Mouse (Mus musculus) left cerebral cortex, adult 2 months (tissue): ENCODE measurements around the gene Nr5a1. TPM values are rescaled to one million over a fixed set of nuclear protein-coding genes. Genes with fewer than 3 reads are reported as not detected.

ENCODE experiments used
- DNase-seq, 2 experiments: peaks; one replicate each; pipeline ENCODE4 v3.0.0; 2021 to 2022; ENCODE audit warnings: low spot score in 2 of 2, mixed read lengths in 1 of 2; ENCODE audit errors: extremely low spot score in 1 of 2
- H3K27ac ChIP-seq: fragments of 200-600 bp; 2 replicates; pipeline ENCODE4 v1.8.1; 2022
- H3K4me3 ChIP-seq: fragments of 200-600 bp; 2 replicates; pipeline ENCODE4 v1.8.1; 2022
- CTCF ChIP-seq: fragments of 200-600 bp; IDR thresholded peaks from 2 replicates; pipeline ENCODE4 v1.8.1; 2022; ENCODE audit warnings: antibody characterized with exemption, mild to moderate bottlenecking, moderate library complexity
- intact Hi-C: fragments of 180-260 bp; cut with DNase I; formaldehyde crosslinking; loops from one replicate; pipeline ENCODE4 v1.15.1; 2025
- total RNA-seq, 2 experiments: library from RNA; stranded (reverse); gene quantifications; 2 replicates each; pipeline ENCODE4 v1.2.3; 2021

Nr5a1 gene
- total RNA-seq, 2 experiments from 2014 or later, result 0.16 TPM; not detected in 1

DNA sequence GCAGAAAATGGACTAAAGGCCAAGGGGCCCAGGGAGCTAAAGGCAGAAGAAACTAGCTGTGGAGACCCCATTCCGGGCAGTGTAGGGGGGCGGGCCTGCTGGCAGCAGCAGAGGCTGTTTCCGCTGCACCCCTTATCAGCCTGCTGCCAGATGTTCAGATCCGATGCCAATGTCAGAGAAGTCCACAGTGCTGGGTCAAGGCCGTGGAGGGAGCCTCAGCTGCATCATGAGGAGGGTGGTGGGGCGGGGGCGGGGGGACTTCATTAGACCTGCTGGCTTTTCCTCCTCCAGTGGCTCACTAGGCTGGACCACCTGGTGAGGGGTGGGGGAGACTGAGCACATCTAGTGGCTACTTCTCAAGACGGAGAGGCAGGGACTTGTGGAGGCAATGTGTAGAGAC, 4.3 kb upstream of the Nr5a1 start:
- intact Hi-C loops, result no loop called here
- no peak overlapping the region for H3K4me3 ChIP-seq
- H3K27ac ChIP-seq, result no peak overlapping the region
- no peak for TF ChIP-seq CTCF
- DNase-seq, result no peak

DNA sequence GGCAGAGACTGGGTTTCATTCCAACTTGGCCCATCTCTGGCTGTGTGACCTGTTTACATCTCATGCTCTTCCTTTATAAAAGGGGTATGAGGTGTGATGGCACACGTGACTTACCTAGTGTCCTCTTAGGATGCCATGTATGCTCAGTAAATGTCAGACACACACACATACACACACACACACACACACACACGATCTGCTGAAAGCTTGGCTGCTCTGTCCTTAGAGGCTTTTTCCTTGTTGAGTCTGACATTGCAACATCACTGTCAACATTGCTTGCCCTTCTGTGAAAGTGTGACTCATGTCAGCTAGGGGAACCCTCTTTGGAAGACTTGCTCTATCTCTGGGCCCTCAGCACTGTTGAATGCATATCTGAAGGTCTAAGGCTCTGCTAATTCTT, 3.1 kb upstream of the Nr5a1 start:
- no peak for TF ChIP-seq CTCF
- intact Hi-C loops, result no loop called here
- Histone ChIP-seq H3K4me3 (no peak overlapping the region), H3K27ac (no peak overlapping the region)
- no peak for DNase-seq

DNA sequence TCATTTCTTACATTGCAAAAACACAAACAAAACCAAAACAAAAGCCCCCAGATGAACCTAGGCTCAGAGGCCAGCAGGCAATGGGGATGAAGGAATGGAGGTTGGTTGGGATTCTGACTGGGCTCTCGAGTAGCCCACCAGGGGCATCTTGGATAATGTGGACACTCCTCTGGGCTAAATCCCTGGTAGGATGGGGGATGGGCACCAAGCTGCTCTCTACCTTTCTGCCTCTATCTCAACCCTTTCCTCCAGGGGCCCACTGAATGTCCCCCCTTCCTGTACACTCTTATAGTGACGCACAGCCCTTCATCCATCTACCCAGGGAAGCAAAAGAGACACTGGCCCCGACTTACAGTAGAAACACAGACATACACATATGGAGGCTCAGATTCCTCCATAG, 746 bp downstream of the Nr5a1 start:
- intact Hi-C loops, result no loop called here
- H3K27ac ChIP-seq, result no peak overlapping the region
- no peak for TF ChIP-seq CTCF
- no peak overlapping the region for H3K4me3 ChIP-seq
- no peak for DNase-seq

DNA sequence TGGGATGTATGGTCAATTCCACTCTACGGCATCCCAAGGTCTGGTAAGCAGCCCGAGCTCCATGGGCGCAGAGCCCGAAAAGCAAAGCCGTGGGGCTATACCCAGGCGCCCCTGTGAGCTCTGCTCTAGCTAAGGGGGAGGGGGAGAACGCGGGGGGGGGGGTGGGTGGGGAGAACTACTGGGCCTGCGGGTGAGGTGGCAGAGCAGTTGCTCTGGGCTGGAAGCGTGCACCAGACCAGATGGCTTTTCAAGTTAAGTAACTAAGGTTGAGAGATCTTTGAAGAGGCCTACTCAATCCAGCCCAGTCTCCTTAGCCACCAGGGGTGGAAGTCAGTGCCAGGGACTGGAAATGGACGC, 1.6 kb downstream of the Nr5a1 start:
- no peak overlapping the region for H3K27ac ChIP-seq
- intact Hi-C loops, result no loop called here
- DNase-seq, result no peak
- no peak overlapping the region for H3K4me3 ChIP-seq
- no peak for TF ChIP-seq CTCF

DNA sequence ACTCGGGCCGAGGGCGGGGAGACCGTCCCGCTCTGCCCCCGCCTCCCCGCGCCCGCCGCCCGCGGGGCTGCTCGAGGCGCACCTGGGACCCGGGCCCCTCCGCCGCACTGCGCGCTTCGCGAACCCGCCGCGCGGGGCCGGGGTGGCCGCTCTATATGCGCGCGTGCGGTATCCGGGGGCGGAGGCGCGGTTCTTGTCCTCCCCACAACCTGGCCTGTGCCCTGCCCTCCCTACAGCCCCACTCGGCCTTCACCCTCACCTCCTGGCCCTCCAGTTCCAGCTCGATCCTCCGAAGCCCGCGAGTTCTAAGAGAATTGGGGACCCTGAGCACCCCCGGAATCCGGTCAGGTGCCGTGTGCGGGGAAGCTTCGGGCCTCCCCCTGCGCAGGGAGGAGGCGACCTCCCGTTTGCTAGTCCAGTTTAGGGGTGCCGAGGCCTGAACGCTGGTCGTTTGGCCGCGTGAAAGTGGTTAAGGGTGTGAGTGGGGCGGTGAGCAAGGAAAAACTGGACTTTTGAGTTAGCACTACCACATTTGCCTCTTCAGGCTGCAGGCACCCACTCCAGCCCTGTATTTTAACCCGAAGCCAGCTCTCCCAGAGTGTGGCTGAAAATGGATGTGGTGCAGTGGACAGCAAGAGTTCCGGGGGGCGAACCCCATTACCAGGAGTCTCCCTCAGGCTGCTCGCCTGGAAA, 2.1 kb downstream of the Nr5a1 start:
- no peak for TF ChIP-seq CTCF
- DNase-seq, result no peak
- Histone ChIP-seq H3K27ac (no peak overlapping the region), H3K4me3 (no peak overlapping the region)
- intact Hi-C loops, result no loop called here

DNA sequence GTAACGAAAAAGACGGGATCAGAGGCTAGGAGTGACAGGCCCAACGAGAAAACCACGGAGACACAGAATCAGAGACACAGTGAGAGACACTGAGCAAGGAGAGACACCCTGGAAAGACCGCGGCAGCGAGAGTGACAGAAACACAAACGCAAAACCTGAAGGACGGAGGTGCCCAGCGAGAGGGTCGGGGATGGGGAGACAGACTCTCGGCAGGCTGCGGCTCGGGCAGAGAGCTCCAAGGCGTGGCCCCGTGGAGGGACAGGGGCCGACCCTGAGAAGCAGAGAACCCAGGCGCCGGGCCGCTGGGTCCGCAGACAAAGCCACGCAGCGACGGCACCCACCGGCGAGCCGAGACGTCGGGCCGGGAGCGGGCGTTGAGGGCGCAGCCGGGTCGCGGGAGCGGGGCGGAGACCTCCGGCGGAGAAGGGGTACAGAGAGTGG, 2.9 kb downstream of the Nr5a1 start:
- H3K27ac ChIP-seq, result no peak overlapping the region
- intact Hi-C loops, result no loop called here
- TF ChIP-seq CTCF, result no peak
- no peak overlapping the region for H3K4me3 ChIP-seq
- no peak for DNase-seq

DNA sequence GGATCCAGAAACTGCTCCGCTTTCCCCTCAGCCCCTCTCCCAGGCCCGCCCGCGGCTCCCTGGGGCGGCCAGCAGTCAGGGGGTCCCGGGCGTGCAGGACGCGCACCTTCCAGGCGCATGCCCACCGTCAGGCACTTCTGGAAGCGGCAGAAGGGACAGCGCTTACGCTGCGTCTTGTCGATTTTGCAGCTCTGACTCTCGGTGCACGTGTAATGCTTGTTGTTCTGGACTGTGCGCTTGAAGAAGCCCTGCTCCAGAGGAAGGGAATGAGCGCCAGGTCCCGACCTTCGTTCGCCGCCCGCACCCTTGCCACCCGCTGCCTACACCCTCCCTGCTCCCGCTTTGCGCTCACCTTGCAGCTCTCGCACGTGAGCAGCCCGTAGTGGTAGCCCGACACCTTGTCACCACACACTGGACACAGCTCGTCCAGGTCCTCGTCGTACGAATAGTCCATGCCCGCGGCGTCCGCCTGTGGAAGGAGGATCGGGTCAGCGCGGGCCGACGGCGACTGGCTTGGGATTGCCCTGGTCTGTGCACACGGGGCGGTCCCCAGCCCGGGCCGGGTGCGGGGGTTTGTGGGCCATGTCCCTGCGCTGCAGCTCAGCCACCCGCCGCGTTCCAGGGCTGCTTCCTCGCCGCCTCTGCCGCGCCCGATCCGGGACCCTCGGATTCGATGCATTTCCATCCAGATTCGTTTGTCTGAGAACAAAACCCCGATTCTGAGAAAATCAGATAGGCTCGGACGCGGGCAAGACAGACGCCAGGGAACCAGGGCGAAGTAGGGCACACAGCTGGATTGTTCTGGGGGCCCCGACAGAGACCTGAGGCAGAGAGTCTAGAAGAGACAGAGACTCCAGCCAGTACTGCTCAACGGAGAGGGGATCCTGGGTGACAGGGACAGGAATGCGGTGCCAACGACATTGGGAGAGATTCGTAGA, 3.8 kb downstream of the Nr5a1 start:
- DNase-seq, result no peak
- intact Hi-C loops, result no loop called here
- Histone ChIP-seq H3K27ac (no peak overlapping the region), H3K4me3 (no peak overlapping the region)
- no peak for TF ChIP-seq CTCF

DNA sequence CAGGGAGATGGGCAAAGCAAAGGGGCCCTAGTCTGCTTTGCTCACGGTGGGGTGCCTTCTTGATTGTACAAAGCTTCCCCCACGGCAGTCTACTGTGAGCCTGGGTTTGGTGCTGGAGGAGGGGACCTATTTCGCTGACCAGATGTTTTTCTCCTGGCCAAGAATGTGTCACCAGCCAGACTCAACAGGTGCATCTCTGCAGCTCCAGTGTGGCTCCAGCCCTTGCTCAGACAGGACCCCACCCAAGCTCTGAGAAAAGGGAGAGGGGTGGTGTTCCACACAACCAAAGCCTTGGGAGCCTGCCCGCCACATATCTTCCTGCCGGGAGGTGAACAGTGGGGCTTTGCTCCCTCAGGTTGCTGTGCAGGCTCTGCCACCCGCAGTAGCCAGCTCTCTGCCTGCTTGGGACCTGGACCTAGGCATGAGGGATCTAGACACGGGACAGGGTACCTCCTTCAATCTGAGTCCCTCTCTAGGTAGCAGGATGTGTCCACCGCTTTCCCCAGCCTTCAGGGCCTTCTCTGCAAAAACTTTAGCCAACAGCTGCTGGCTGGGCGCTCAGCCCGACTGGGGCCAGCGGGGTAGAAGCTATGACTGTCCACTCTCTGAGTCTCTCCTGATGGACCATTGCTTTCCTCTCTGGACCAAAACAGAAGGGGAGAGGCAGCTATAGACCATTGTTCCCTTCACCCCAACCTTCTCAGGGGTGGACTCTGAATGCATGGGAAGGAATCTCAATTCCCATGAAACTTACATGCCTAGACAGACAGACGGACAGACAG, 5.2 kb downstream of the Nr5a1 start:
- TF ChIP-seq CTCF, result no peak
- Histone ChIP-seq H3K27ac (no peak overlapping the region), H3K4me3 (no peak overlapping the region)
- DNase-seq, result no peak
- intact Hi-C loops, result no loop called here

DNA sequence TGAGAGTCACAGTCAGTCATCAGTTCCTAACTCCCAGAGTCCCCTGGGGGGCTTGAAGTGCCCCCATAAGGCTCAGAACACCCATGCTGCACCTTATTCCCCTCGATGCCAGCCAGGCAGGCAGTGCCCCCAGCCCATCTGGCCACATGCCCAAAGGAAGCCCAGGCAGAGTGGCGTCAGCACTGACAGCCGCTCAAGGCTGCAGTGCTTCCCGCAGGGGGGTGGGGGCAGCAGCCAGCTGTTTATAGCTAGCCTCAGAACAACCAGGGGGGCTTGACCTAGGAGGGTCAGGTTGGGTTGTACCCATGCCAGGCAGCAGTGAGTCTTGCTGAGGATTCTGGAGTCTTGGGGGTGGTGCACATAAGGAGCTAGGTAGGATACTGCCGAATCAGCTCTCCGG, 7.7 kb downstream of the Nr5a1 start:
- no peak for DNase-seq
- H3K4me3 ChIP-seq, result no peak overlapping the region
- intact Hi-C loops, result no loop called here
- TF ChIP-seq CTCF, result no peak
- no peak overlapping the region for H3K27ac ChIP-seq

DNA sequence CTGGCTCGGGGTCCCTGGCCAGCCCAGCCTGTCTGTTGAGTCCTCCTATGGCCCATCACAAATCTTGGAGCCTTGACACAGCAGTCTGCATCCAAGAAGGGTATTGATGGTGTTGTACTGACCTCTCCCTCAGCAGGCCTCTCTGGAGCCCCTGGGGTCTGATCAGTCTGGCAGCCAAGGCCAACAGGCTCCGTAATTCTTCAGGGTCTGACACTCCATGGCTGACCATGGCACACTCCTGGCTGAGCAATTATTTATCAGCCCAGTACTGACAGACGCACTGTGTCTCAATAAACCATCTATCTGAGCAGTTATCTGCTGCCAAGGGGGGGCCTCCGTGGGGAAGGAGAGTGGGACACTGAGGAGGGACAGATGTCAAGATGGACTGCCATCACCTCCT, 9.3 kb downstream of the Nr5a1 start:
- intact Hi-C loops, result no loop called here
- no peak for DNase-seq
- no peak for TF ChIP-seq CTCF
- no peak overlapping the region for H3K4me3 ChIP-seq
- H3K27ac ChIP-seq, result no peak overlapping the region

DNA sequence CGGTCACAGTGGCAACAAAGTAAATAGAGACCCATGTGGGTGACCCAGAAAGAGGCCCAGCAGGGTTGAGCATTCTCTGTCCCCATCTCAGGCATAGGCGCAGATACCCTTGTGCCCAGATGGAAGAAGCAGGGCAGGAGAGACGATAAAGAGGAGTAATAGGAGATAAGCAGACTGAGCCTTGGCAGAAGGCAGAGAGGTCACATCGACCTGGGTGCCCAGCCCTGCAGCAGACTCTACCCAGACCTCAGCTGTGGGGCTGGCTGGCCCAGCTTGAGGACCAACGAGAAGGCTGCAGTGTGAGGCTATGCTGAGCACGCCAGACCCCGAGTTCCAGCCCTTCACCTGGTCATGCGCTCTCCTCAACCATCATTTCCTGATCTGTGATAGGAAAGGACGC, 10.0 kb downstream of the Nr5a1 start:
- no peak overlapping the region for H3K27ac ChIP-seq
- no peak for DNase-seq
- intact Hi-C loops, result no loop called here
- no peak for TF ChIP-seq CTCF
- no peak overlapping the region for H3K4me3 ChIP-seq

DNA sequence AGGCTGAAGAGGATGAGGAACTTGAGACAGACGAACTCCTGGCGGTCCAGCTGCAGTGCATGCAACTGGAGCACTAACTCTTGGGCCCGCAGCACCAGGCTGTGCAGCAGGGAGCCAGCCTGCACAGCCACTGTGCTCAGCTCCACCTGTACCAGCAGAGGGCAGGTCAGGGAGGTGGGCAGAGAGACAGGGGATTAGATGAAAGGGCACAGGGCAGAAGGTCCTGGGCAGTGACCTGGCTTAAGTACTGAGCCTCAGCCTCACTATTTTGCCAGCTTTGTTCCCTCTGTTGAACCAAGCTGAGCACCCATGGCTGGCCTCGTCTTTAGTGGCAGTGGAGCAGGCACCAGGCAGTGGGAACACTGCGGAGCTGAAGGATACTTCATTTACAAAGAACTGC, 14.2 kb downstream of the Nr5a1 start:
- no peak; the same call in 1 of the 2 replicates for TF ChIP-seq CTCF
- no peak for DNase-seq
- Histone ChIP-seq H3K4me3 (no peak overlapping the region), H3K27ac (no peak overlapping the region)
- intact Hi-C loops, result no loop called here
